Mouse (Mus musculus) CH12.LX (cell line): ENCODE data around the gene Zfp580. TPM values are rescaled to one million over a fixed set of nuclear protein-coding genes. Genes with fewer than 3 reads are reported as not detected.

Experiments
- DNase-seq: peaks from one replicate; pipeline ENCODE4 v3.0.0-alpha.2; 2013; ENCODE audit errors: extremely low read depth
- H3K27ac ChIP-seq: 2 replicates; pipeline ENCODE4 v1.5.1; 2012; ENCODE audit warnings: low read depth, mild to moderate bottlenecking, control low read depth, moderate library complexity; ENCODE audit not compliant: insufficient read depth
- H3K27me3 ChIP-seq: replicated peaks from 2 replicates; pipeline ENCODE3; 2012; ENCODE audit warnings: inconsistent platforms
- H3K36me3 ChIP-seq, 2 experiments: replicated peaks in 1 of 2; 2 replicates each; pipeline versions ENCODE3 to v1.6.1; 2012; ENCODE audit warnings: inconsistent platforms in 1 of 2, low read length in 1 of 2, mild to moderate bottlenecking in 1 of 2, mixed read lengths in 1 of 2, moderate library complexity in 1 of 2; ENCODE audit not compliant: control insufficient read depth in 1 of 2, insufficient read depth in 1 of 2
- H3K4me1 ChIP-seq, 2 experiments: 2 replicates each; pipeline ENCODE4 v1.6.1; 2012; ENCODE audit warnings: inconsistent platforms in 1 of 2, moderate library complexity in 1 of 2; ENCODE audit not compliant: insufficient read depth in 2 of 2, control insufficient read depth in 1 of 2
- H3K4me2 ChIP-seq: 2 replicates; pipeline ENCODE4 v1.6.1; 2012; ENCODE audit warnings: low read depth, mild to moderate bottlenecking, control low read depth; ENCODE audit not compliant: poor library complexity, insufficient read depth, severe bottlenecking
- H3K4me3 ChIP-seq, 3 experiments: fragments of 150-350 bp in 1 of 3; sonication (generic) in 1 of 3; replicated peaks in 1 of 3; 2 replicates each; pipeline versions ENCODE3 to v1.5.1; 2011 to 2012; ENCODE audit warnings: low read depth in 2 of 3, low read length in 2 of 3, mild to moderate bottlenecking in 2 of 3, moderate library complexity in 2 of 3, control low read depth in 1 of 3, improper control_type of control experiment in 1 of 3, inconsistent platforms in 1 of 3, mixed read lengths in 1 of 3; ENCODE audit not compliant: poor library complexity in 1 of 3
- H3K79me2 ChIP-seq: replicated peaks from 2 replicates; pipeline ENCODE4 v1.6.1; 2012; ENCODE audit warnings: mild to moderate bottlenecking, moderate library complexity; ENCODE audit not compliant: control insufficient read depth, poor library complexity, insufficient read depth, severe bottlenecking; ENCODE audit errors: extremely low read depth
- H3K9ac ChIP-seq: 2 replicates; pipeline ENCODE4 v1.6.1; 2012; ENCODE audit warnings: low read depth, mild to moderate bottlenecking, control low read depth, moderate library complexity; ENCODE audit not compliant: insufficient read depth
- H3K9me3 ChIP-seq: replicated peaks from 2 replicates; pipeline ENCODE3; 2012; ENCODE audit warnings: low read length, inconsistent platforms, mixed read lengths
- BHLHE40 ChIP-seq: IDR thresholded peaks from 2 replicates; pipeline ENCODE4 v1.6.1; 2011; ENCODE audit warnings: mild to moderate bottlenecking, low read depth, low read length, improper control_type of control experiment
- CHD1 ChIP-seq: IDR thresholded peaks from 2 replicates; pipeline ENCODE4 v1.6.1; 2012; ENCODE audit warnings: low read depth, low read length, improper control_type of control experiment, inconsistent platforms
- CHD2 ChIP-seq: IDR thresholded peaks from 2 replicates; pipeline ENCODE4 v1.6.1; 2011; ENCODE audit warnings: low read length, improper control_type of control experiment
- CTCF ChIP-seq, 2 experiments: IDR thresholded peaks in 1 of 2; conservative IDR thresholded peaks in 1 of 2; 2 replicates each; pipeline ENCODE4 v1.5.1; 2011 to 2012; ENCODE audit warnings: low read depth in 2 of 2, low read length in 2 of 2, improper control_type of control experiment in 1 of 2, inconsistent platforms in 1 of 2, mild to moderate bottlenecking in 1 of 2, moderate library complexity in 1 of 2
- E2F4 ChIP-seq: IDR thresholded peaks from 2 replicates; pipeline ENCODE4 v1.6.1; 2011; ENCODE audit warnings: low read depth, low read length, improper control_type of control experiment; ENCODE audit not compliant: insufficient replicate concordance
- ELF1 ChIP-seq: IDR thresholded peaks from 2 replicates; pipeline ENCODE4 v1.6.1; 2014; ENCODE audit warnings: low read depth, mild to moderate bottlenecking, inconsistent platforms, low read length, improper control_type of control experiment
- EP300 ChIP-seq: IDR thresholded peaks from 2 replicates; pipeline ENCODE4 v1.6.1; 2011; ENCODE audit warnings: low read length, improper control_type of control experiment
- ETS1 ChIP-seq: conservative IDR thresholded peaks from 2 replicates; pipeline ENCODE4 v1.6.1; 2012; ENCODE audit warnings: low read depth, mild to moderate bottlenecking, inconsistent platforms, low read length, improper control_type of control experiment, moderate library complexity
- GABPA ChIP-seq: IDR thresholded peaks from 2 replicates; pipeline ENCODE4 v1.6.1; 2012; ENCODE audit warnings: low read depth, low read length, improper control_type of control experiment, inconsistent platforms; ENCODE audit not compliant: insufficient replicate concordance
- HCFC1 ChIP-seq: IDR thresholded peaks from 2 replicates; pipeline ENCODE4 v1.6.1; 2012; ENCODE audit warnings: low read depth, mild to moderate bottlenecking, inconsistent platforms, low read length, improper control_type of control experiment
- IRF4 ChIP-seq: IDR thresholded peaks from 2 replicates; pipeline ENCODE4 v1.6.1; 2014; ENCODE audit warnings: low read depth, mild to moderate bottlenecking, inconsistent platforms, low read length, improper control_type of control experiment
- JUN ChIP-seq: IDR thresholded peaks from 2 replicates; pipeline ENCODE4 v1.6.1; 2011; ENCODE audit warnings: low read depth, mild to moderate bottlenecking, low read length, improper control_type of control experiment, moderate library complexity; ENCODE audit not compliant: insufficient read depth
- JUND ChIP-seq: conservative IDR thresholded peaks from 2 replicates; pipeline ENCODE4 v1.6.1; 2011; ENCODE audit warnings: low read depth, low read length, improper control_type of control experiment
- KAT2A ChIP-seq: IDR thresholded peaks from 2 replicates; pipeline ENCODE4 v1.6.1; 2012; ENCODE audit warnings: low read length, improper control_type of control experiment, inconsistent platforms; ENCODE audit not compliant: insufficient replicate concordance
- MAFK ChIP-seq: IDR thresholded peaks from 2 replicates; pipeline ENCODE4 v1.6.1; 2011; ENCODE audit warnings: low read length, improper control_type of control experiment; ENCODE audit not compliant: insufficient replicate concordance
- MAX ChIP-seq: IDR thresholded peaks from 2 replicates; pipeline ENCODE4 v1.6.1; 2011; ENCODE audit warnings: low read length, improper control_type of control experiment
- MAZ ChIP-seq: IDR thresholded peaks from 2 replicates; pipeline ENCODE4 v1.6.1; 2012; ENCODE audit warnings: low read depth, mild to moderate bottlenecking, inconsistent platforms, low read length, improper control_type of control experiment, moderate library complexity
- MEF2A ChIP-seq: IDR thresholded peaks from 2 replicates; pipeline ENCODE4 v1.6.1; 2014; ENCODE audit warnings: low read depth, mild to moderate bottlenecking, inconsistent platforms, low read length, improper control_type of control experiment, borderline replicate concordance
- MXI1 ChIP-seq: IDR thresholded peaks from 2 replicates; pipeline ENCODE4 v1.6.1; 2011; ENCODE audit warnings: mild to moderate bottlenecking, low read depth, low read length, improper control_type of control experiment
- MYC ChIP-seq: IDR thresholded peaks from 2 replicates; pipeline ENCODE4 v1.6.1; 2011; ENCODE audit warnings: low read depth, mild to moderate bottlenecking, improper control_type of control experiment, low read length
- NELFE ChIP-seq: IDR thresholded peaks from 2 replicates; pipeline ENCODE4 v1.6.1; 2011; ENCODE audit warnings: low read depth, low read length, improper control_type of control experiment
- NRF1 ChIP-seq: IDR thresholded peaks from 2 replicates; pipeline ENCODE4 v1.6.1; 2014; ENCODE audit warnings: low read depth, mild to moderate bottlenecking, inconsistent platforms, low read length, improper control_type of control experiment, moderate library complexity
- PAX5 ChIP-seq: IDR thresholded peaks from 2 replicates; pipeline ENCODE4 v1.6.1; 2012; ENCODE audit warnings: low read length, inconsistent platforms, mixed read lengths
- POLR2A ChIP-seq: IDR thresholded peaks from 2 replicates; pipeline ENCODE4 v1.6.1; 2011; ENCODE audit warnings: low read depth, mild to moderate bottlenecking, improper control_type of control experiment, low read length
- POLR2AphosphoS2 ChIP-seq: IDR thresholded peaks from 2 replicates; pipeline ENCODE4 v1.6.1; 2011; ENCODE audit warnings: low read depth, low read length, improper control_type of control experiment
- RAD21 ChIP-seq: IDR thresholded peaks from 2 replicates; pipeline ENCODE4 v1.6.1; 2011; ENCODE audit warnings: low read depth, mild to moderate bottlenecking, low read length, improper control_type of control experiment, moderate library complexity
- RCOR1 ChIP-seq: conservative IDR thresholded peaks from 2 replicates; pipeline ENCODE4 v1.6.1; 2012; ENCODE audit warnings: low read depth, mild to moderate bottlenecking, inconsistent platforms, low read length, improper control_type of control experiment
- SIN3A ChIP-seq: IDR thresholded peaks from 2 replicates; pipeline ENCODE4 v1.6.1; 2012; ENCODE audit warnings: low read length, improper control_type of control experiment, inconsistent platforms
- SMC3 ChIP-seq: IDR thresholded peaks from 2 replicates; pipeline ENCODE4 v1.6.1; 2011; ENCODE audit warnings: low read depth, low read length, improper control_type of control experiment
- TBP ChIP-seq: conservative IDR thresholded peaks from 2 replicates; pipeline ENCODE4 v1.6.1; 2011; ENCODE audit warnings: low read depth, low read length, improper control_type of control experiment
- TCF12 ChIP-seq: IDR thresholded peaks from 2 replicates; pipeline ENCODE4 v1.6.1; 2014; ENCODE audit warnings: low read depth, mild to moderate bottlenecking, inconsistent platforms, low read length, improper control_type of control experiment
- UBTF ChIP-seq: IDR thresholded peaks from 2 replicates; pipeline ENCODE4 v1.6.1; 2012; ENCODE audit warnings: low read depth, mild to moderate bottlenecking, inconsistent platforms, low read length, improper control_type of control experiment, moderate library complexity
- USF1 ChIP-seq: IDR thresholded peaks from 2 replicates; pipeline ENCODE4 v1.6.1; 2014; ENCODE audit warnings: low read depth, mild to moderate bottlenecking, inconsistent platforms, low read length, improper control_type of control experiment
- USF2 ChIP-seq: conservative IDR thresholded peaks from 2 replicates; pipeline ENCODE4 v1.6.1; 2011; ENCODE audit warnings: low read depth, low read length, improper control_type of control experiment
- ZC3H11A ChIP-seq: IDR thresholded peaks from 2 replicates; pipeline ENCODE4 v1.6.1; 2012; ENCODE audit warnings: low read depth, mild to moderate bottlenecking, inconsistent platforms, low read length, improper control_type of control experiment
- ZKSCAN1 ChIP-seq: IDR thresholded peaks from 2 replicates; pipeline ENCODE4 v1.6.1; 2012; ENCODE audit warnings: low read depth, inconsistent platforms, low read length, improper control_type of control experiment, borderline replicate concordance
- ZMIZ1 ChIP-seq: IDR thresholded peaks from 2 replicates; pipeline ENCODE4 v1.6.1; 2012; ENCODE audit warnings: low read depth, mild to moderate bottlenecking, inconsistent platforms, low read length, improper control_type of control experiment
- ZNF384 ChIP-seq: IDR thresholded peaks from 2 replicates; pipeline ENCODE4 v1.6.1; 2012; ENCODE audit warnings: low read depth, low read length, improper control_type of control experiment, inconsistent platforms
- dilution Hi-C: fragments of 300-500 bp; cut with MboI; formaldehyde crosslinking; loops from 2 replicates; pipeline ENCODE4 v1.14.3; 2020; ENCODE audit warnings: low sequenced_read_pairs; ENCODE audit not compliant: extremely low pct_unique_long_range_greater_than_20kb, extremely low pct_ligation_motif_present
- in situ Hi-C: fragments of 300-500 bp; cut with MboI; formaldehyde crosslinking; loops from 3 replicates; pipeline ENCODE4 v1.14.3; 2019; ENCODE audit warnings: low sequenced_read_pairs, low pct_ligation_motif_present, low pct_unique_long_range_greater_than_20kb, mixed read lengths
- polyA plus RNA-seq: library from polyadenylated mRNA; unstranded; fragments of >175 nt; gene quantifications from 2 replicates; pipeline ENCODE4 v1.2.1, GENCODE M21; 2012; ENCODE audit warnings: low read depth; ENCODE audit not compliant: insufficient read length
- total RNA-seq, 2 experiments: library from RNA; depleted of rRNA; stranded (reverse); fragments of 300-350 nt in 1 of 2; fragments of >200 nt in 1 of 2; gene quantifications; 2 replicates each; pipeline ENCODE4 v1.2.3; 2012 to 2014

The Zfp580 gene
- total and polyA plus RNA-seq, 3 experiments, result 1.2 to 15.6 (median 2.6) TPM

- DNase-seq, result peak; percentile 89
- Histone ChIP-seq H3K9me3 (no peaks in the 10 kb centered on the region), H3K79me2 (peaks cover 26% of the 10 kb centered on the region), H3K4me3 (peak overlapping the region; percentile 65 to 68 (median 67)), H3K27ac (peak overlapping the region; percentile 90), H3K27me3 (no peaks in the 10 kb centered on the region), H3K4me2 (peak overlapping the region; percentile 76), H3K4me1 (peaks cover 2 to 39% of the 10 kb centered on the region in 2 experiments; a peak in 3 of 4 replicates), H3K36me3 (peaks cover under 1 to 16% of the 10 kb centered on the region in 2 experiments), H3K9ac (peak overlapping the region; percentile 86)
- TF ChIP-seq MAFK (no peak), KAT2A (no peak), HCFC1 (no peak), JUND (no peak), PAX5 (no peak), TBP (no peak), ZNF384 (no peak), TCF12 (peak; percentile 55; the same call in 1 of the 2 replicates), ZC3H11A (no peak), BHLHE40 (no peak), MXI1 (peak; percentile 39; the same call in 1 of the 2 replicates), SIN3A (peak; percentile 79; the same call in 1 of the 2 replicates), CHD2 (no peak), NRF1 (peak; percentile 37; the same call in 1 of the 2 replicates), ELF1 (0 out of 2 replicates have a peak, but pooled peaks have one; percentile 22), MAX (peak; percentile 51; the same call in 1 of the 2 replicates), CTCF (conservative IDR thresholded peaks at IDR 0.05 in 1 of 2, IDR thresholded peaks at IDR 0.05 in 1 of 2; ENCODE audit: low read depth in 2 of 2, low read length in 2 of 2) (peak in 1 of 2 experiments; percentile 81; a peak in 2 of 4 replicates), RAD21 (peak; percentile 63), GABPA (no peak), MAZ (0 out of 2 replicates have a peak, but pooled peaks have one; percentile 20), NELFE (peak; percentile 52; the same call in 1 of the 2 replicates), ETS1 (no peak), ZKSCAN1 (no peak), E2F4 (no peak), MYC (no peak; the same call in 1 of the 2 replicates), CHD1 (peak; percentile 77; the same call in 1 of the 2 replicates), JUN (no peak), ZMIZ1 (peak; percentile 54), USF1 (no peak), POLR2AphosphoS2 (no peak), MEF2A (0 out of 2 replicates have a peak, but pooled peaks have one; percentile 43), EP300 (no peak), SMC3 (peak; percentile 60), RCOR1 (no peak), USF2 (no peak), IRF4 (no peak), POLR2A (peak; percentile 46), UBTF (0 out of 2 replicates have a peak, but pooled peaks have one; percentile 73)
- dilution Hi-C loops (no loop called here), in situ Hi-C loops (loop anchor here (5.0 kb wide), 1 partner anchor 67 kb away; the partner anchor contains the start of gene Rasl2-9)
These were observed 8.9 kb downstream of the Zfp580 start for GRCm38 (mm10) chr7:5060239-5060731.
